Mouse (Mus musculus) cerebellum, adult 9-10 months (tissue): Measurements from ENCODE around the gene Pdia4.

ENCODE experiments used
- DNase-seq: peaks from one replicate; pipeline ENCODE4 v3.0.0; 2022

Gene Pdia4

DNA sequence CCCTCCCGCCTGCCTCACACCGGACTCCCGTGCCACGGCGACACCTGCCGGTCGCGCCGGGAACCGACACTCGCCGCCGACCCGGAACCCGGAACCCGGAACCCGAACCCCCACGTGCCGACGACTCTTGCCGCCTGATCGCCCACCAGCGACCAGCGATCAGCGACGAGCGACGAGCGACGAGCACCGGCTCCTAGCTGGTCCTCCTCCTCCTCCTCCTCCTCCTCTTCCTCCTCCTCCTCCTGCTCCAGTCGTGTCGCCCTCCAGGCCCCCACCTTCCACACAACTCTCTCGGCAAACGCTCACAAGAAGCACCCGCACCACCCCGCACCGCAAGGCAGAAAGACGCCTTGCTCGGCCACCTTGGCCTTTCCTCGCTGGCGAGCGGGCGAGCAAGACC is 60.1 kb downstream of the Pdia4 start:
- DNase-seq: peak; percentile 48

DNA sequence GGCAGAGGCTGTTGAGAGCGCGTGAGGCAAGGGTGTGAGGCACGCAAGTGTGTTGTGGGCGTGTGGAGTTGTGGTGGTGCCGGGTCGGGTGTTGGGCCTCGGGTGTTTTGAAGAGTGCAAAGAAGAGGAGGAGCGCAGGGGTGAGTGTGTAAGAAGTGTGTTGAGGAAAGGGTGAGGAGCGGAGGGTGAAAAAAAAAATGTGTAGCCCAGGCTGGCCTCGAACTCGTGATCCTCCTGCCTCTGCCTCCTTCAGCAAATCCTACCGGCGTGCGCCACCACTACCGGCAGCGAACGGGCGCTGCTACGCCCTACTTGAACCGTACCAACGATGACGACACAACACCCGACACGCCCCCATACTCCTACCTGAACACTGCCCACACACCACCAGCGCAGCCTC is 64.9 kb downstream of the Pdia4 start:
- peak; percentile 98 for DNase-seq

DNA sequence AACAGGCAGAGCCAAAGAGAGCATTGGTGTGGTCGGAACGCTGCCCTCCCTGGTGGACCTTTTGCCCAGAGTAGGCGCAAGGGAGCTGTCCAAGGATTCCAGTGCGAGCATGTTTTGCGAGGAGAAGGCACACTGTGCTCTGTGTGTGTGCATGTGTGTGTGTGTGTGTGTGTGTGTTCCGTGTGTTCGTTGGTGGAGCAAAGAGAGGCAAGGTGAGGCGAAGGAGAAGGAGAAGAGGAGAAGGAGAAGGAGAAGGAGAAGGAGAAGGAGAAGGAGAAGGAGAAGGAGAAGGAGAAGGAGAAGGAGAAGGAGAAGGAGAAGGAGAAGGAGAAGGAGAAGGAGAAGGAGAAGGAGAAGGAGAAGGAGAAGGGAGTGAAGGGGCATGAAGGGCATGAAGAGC is 65.3 kb downstream of the Pdia4 start:
- DNase-seq: peak; percentile 50
